Mouse (Mus musculus): ENCODE measurements around the gene Mybphl.
A peak's percentile ranks its signal among the peaks of the same experiment; 100 is the strongest.

Gene Mybphl

GRCm38 (mm10) chr3:108372691-108373090 lies 8.0 kb downstream of the Mybphl start:
- no peak for DNase-seq (ENCODE audit: low spot score)

GRCm38 (mm10) chr3:108378875-108379663 lies 14.4 kb downstream of the Mybphl start:
- DNase-seq (ENCODE audit: low spot score) = no peak

- no peak for DNase-seq (ENCODE audit: low spot score)
Measured at GRCm38 (mm10) chr3:108380695-108381094, 16.0 kb downstream of the Mybphl start.

- DNase-seq (ENCODE audit: low spot score) = no peak
Measured at GRCm38 (mm10) chr3:108381945-108382875, 17.5 kb downstream of the Mybphl start.

GRCm38 (mm10) chr3:108383485-108384354 lies 19.0 kb downstream of the Mybphl start, which contains the start of gene Psrc1:
Gene Psrc1 (plus strand): TSS chr3:108383839.
- no peak for DNase-seq (ENCODE audit: low spot score)

GRCm38 (mm10) chr3:108384425-108384824 lies 19.7 kb downstream of the Mybphl start:
- no peak for DNase-seq (ENCODE audit: low spot score)

- DNase-seq (ENCODE audit: low spot score) = peak; percentile 52
Measured at GRCm38 (mm10) chr3:108386186-108386585, 21.5 kb downstream of the Mybphl start.

- DNase-seq (ENCODE audit: low spot score) = peak; percentile 96
Measured at GRCm38 (mm10) chr3:108389111-108389545, 24.4 kb downstream of the Mybphl start.

- DNase-seq (ENCODE audit: low spot score) = no peak
Measured at GRCm38 (mm10) chr3:108392299-108392698, 27.6 kb downstream of the Mybphl start.

- no peak for DNase-seq (ENCODE audit: low spot score)
Measured at GRCm38 (mm10) chr3:108392793-108393192, 28.1 kb downstream of the Mybphl start.

GRCm38 (mm10) chr3:108398281-108398680 lies 33.6 kb downstream of the Mybphl start:
- no peak for DNase-seq (ENCODE audit: low spot score)

GRCm38 (mm10) chr3:108400442-108400841 lies 35.7 kb downstream of the Mybphl start:
- DNase-seq (ENCODE audit: low spot score) = no peak

- no peak for DNase-seq (ENCODE audit: low spot score)
Measured at GRCm38 (mm10) chr3:108401692-108402527, 37.2 kb downstream of the Mybphl start.

- DNase-seq (ENCODE audit: low spot score) = no peak
Measured at GRCm38 (mm10) chr3:108402528-108402920, 37.8 kb downstream of the Mybphl start.

- no peak for DNase-seq (ENCODE audit: low spot score)
Measured at GRCm38 (mm10) chr3:108405536-108406305, 41.0 kb downstream of the Mybphl start.

GRCm38 (mm10) chr3:108406306-108406885 lies 41.7 kb downstream of the Mybphl start:
- DNase-seq (ENCODE audit: low spot score) = no peak

- DNase-seq (ENCODE audit: low spot score) = no peak
Measured at GRCm38 (mm10) chr3:108408517-108409008, 43.9 kb downstream of the Mybphl start.

GRCm38 (mm10) chr3:108409656-108410358 lies 45.1 kb downstream of the Mybphl start:
- DNase-seq (ENCODE audit: low spot score) = no peak

- DNase-seq (ENCODE audit: low spot score) = no peak
Measured at GRCm38 (mm10) chr3:108410359-108410714, 45.6 kb downstream of the Mybphl start.
